Mouse (Mus musculus) urinary bladder, postnatal 36 days (tissue): Measurements from ENCODE around the gene Nos3.

ENCODE experiments used
- DNase-seq, 2 experiments: peaks; one replicate each; pipeline ENCODE4 v3.0.0; 2022; ENCODE audit warnings: low spot score in 2 of 2, mixed read lengths in 1 of 2

Gene Nos3

DNA sequence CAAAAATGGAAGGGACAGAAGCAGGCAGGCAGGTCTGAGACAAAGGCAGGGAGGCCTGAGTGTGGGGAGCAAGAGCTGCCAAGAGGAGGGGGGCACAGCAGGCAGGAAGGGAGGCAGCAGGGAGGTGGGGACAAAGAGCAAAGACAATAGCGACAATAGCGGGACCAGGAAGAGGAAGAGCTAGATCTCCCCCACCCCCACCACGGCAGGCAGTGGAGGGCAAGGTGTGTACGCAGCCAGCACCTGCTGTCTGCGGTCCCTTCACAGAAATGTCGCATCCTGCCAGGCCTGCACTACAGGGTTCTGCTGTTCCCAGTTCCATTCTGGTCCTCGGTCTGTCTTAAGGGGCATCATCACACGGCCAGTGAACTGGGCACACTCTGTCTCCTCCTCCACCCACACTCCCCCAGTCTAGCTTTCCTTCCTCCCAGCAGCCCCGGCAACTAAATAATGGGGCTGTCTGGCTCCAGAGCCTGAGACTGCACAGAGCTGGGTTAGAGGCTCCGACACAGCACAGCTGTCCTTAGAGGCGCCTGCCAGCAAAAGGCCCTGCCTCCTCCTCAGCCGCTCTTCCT is 20.0 kb upstream of the Nos3 start:
- no peak for DNase-seq

DNA sequence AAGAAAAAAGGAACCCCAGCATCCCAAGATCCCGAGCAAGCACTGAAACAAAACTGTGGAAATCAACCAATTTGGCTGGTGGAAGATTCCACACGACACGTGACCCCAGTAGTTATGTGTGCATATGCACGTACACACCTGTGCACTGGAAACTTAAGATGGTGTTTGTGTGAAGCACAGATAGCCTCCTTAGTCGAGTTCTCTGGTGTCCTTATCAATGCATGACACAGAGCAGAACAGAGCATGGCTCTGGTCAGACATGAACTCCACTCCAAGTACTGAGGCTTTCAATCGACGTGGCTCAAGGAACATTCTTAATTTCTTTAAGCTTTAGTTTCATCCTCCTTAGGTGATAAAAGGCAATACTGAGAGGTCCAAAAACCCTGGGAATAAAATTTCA is 18.3 kb upstream of the Nos3 start:
- DNase-seq = no peak

DNA sequence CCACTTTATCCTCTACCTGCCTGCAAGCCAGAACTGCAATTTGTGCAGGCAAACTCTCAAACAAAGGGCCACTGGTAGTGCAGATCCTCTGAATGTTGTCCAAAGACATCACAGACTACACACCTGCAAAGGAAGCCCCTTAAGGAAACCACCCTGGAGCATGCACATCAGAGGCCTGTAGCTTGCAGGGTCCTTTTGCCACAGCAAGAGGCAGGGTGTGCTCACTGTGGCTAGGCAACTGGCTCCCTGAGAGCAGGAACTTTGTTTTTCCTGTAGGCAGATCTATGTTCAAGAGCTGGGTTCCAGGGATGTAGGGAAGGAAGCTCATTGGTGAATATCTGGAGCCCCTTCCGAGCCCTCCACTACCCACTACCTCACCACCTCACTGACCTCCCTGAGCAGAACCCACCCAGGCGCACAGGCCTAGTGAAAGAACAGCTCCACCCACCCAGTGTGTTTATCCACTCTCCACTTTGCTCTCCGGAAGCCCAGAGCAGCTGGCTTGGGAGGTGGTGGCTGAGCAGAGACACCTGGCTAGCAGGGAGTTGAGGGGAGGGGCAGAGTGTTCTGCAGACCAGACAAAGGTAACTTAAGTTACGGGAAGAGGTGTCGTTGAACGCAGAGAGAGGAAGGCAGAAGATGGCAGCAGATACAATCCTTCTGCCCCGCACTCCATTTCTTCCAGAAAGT is 17.3 kb upstream of the Nos3 start:
- DNase-seq = no peak

DNA sequence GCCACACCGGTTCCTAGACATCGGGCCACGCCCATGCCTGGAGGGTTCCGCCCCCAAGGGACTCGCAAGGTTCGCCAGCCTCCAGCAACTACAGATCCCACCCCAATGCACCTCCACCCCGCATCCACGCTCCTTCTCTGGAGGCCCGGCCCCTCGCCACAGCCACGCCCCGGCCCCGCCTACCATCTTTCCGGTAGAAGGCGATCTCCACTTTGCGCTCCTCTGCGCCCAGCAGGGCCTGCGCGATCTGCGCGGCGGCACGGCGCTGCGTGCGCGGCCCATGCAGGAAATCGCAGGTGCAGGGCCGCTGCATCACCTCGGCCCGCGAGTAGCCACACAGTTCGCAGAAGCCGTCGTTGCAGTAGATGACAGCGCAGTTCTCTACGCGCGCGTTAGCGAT is 16.5 kb upstream of the Nos3 start:
- DNase-seq = peak; percentile 53 to 71

DNA sequence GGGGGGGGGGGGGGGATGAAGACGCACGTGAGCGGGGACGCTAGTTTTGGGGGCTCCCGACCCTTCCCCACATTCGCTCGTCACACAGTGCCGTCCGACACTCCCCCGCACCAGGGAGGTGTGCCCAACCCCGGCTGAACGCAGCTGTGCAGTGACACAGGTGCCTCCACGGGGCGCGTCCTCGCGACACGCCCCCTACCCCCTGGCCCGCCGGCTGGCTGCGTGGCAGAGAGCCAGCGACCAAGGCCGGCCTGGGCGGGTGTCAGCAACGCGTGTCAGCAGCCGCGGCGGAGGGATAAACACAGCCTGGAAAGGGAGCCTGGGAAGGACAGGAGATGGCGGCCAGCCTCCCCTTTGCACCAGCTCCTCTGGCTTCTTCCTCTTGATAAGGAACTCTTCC is 16.1 kb upstream of the Nos3 start:
- no peak for DNase-seq

DNA sequence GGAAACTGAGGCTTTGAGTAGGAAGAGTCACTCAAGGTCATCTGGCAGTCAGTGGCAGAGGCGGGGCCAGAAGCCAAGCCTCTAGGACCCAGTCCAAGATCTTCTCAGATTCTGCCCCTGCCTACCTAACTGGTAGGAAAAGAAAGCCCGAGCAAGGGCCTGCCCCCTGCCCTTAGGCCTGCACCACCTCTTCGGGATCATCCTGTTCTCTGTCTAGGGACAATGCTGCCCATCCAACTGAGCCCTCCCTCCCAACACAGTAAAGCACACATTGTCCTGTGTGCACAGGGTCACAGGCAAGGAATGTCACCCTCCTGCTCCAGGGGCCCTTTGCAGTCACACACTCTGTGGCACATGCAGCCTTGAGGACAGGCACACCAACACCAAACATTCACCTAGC is 14.5 kb upstream of the Nos3 start:
- no peak for DNase-seq

DNA sequence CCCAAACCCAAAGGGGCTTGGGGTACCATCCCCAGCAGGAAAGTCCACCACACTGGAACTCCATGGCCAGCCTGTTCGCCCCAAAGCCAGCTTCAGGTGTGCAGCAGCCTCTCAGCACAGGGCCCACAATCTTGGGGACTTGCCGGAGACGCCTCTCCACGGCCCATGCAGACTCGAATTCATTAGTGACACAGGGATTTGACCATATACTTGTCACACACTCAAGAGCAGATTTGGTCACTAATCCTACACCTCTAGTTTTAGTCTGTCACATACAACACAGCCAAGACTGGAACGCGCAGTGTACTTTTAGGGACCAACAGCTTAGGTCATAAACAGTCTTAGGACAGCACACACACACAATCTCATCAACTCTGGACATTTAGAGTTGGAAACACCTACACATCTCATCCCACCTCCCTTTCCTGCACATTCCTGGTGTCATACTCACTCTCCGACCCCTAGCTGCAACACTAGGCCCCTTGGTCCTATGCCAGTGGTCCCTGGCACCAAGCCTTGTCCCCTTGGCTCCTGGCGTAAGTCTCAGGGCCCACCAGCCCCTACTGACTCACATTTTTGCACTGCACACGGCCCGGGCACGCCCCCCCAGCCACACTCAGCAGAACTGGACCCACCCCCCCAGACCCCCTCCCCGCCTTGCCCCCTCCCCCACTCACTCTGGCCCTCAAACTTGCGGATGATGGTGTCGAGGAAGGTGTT is 13.9 kb upstream of the Nos3 start:
- no peak for DNase-seq

DNA sequence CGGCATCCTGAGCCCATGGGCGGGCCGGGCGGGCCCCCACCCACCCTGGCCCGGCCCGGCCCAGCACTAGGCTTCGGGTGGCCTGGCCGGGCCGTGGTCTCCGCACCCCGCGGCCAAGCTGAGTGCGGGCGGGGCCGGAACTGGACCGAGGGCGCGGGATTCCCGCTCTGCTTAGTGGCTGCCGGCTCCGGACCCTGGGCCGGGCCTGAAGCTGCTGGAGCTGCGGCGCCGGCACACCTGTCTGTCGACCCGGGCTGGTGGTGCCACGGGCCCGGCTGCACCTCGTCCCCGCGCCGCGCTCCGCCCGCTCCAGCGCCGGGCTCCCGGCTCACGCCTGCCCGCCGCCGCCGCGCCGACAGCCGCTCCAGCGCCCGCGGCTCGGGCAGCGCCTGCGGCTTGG is 13.3 kb upstream of the Nos3 start, which contains the start of gene Kcnh2:
TSS of gene Kcnh2 (minus strand) at position 327 of the 400 bp plus-strand sequence.
- DNase-seq = no peak

DNA sequence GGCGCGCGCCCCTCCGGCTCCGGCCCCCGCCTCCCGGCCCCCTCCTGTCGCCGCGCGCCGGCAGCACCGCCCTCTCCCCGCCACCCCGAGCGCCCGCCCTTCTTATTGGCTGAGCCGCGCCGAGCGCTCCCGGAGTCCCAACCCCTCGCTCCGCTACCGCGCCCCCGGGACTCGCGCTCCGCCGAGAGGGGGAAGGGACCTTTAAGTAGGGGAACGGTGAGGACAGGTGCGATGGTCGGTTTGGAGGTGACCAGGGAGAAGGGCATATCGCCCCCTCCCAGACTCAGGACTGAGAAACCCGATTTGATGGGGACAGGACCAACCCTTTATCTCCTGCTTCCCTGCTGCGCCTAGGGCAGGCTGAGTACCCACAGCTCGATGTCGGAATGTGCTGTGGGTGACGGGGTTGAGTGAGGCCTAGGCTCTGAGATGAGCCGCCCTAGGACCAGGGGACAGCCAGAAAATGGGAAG is 12.9 kb upstream of the Nos3 start:
- peak in 1 of 2 experiments; percentile 60 for DNase-seq

DNA sequence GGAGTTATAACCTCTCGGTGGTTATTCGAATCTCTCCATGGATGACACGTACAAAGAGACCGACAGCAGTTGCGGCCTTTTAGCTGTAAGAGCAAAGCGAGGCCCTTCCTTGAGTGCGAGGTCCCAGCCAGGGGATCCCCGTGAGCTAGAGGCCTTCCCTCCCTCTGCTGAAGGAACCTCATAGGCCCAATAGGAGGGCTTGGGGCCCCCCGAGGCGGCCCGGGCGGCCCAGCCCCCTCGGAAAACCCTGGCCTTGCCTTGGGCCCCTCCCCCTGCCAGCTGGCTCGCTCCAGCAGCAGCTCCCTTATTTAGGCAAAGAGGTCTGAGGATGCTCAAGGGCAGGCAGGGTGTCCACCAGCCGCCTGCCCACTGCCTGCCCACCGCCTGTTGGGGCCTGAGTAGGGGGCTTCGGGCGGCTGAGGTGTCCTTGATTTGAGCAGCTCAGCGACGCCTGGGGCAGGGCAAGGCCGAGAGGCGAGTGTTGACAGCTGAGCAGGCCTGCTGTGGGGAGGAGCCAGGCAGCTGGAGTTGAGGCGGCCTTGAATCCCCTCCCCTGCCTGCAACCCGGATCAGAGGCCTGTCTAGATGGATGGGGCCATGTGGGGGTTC is 12.3 kb upstream of the Nos3 start:
- DNase-seq = no peak

DNA sequence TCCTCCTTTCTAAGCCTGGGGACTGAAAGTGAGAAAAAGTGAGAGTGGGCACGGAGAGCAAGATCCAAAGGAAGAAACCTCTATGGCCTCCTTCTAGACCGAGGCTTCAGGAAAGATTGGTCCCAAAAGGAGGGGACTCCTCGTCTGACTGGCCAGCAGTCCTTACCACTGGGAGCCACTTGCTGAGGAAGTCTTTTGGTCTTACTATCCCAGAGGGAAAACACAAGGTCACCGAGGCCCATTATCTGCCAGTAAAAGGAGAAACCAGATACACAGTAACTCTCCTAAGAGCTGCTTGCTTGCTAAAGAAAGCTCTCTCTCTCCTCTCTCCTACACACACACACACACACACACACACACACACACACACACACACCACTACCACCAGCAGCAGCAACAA is 11.3 kb upstream of the Nos3 start:
- no peak for DNase-seq

DNA sequence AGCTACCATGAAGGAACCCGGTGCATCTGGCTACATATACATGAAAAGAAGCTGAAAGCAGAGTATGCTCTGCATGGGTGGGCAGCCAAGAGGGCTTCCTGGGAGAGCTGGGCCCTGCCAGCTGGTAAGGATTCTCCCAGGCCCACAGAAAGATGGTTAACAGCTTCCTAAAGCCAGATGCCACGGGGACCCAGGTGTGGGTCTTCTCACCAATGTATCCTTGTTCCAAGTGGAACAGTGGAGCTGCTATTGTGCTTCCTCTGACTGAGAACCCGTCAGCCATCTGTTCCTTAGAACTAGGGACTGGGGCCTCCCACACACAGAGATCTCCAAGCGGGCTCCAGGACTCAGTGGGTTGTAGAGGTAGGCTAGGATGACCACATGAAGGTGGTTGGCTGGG is 7.8 kb upstream of the Nos3 start:
- DNase-seq = no peak

DNA sequence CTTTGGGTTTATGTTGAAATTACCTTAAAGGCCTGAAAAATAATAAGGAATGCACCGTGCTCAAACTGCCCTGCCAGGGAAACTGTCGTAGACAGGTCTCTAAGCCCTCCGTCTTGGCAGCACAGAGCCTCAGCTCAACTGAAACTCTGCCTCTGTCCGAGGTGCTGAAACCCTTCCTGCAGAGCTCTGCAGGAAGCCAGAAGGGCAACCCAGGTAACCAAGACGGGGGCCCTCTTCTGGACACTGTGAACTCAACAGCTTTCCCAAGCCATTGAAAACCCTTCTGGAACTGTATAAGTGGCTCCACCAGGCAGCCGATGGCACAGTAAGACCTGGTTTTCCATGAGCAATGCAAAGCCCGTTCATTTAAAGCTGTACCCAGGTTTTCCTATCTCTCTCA is 7.1 kb upstream of the Nos3 start:
- peak; percentile 35 to 61 for DNase-seq

DNA sequence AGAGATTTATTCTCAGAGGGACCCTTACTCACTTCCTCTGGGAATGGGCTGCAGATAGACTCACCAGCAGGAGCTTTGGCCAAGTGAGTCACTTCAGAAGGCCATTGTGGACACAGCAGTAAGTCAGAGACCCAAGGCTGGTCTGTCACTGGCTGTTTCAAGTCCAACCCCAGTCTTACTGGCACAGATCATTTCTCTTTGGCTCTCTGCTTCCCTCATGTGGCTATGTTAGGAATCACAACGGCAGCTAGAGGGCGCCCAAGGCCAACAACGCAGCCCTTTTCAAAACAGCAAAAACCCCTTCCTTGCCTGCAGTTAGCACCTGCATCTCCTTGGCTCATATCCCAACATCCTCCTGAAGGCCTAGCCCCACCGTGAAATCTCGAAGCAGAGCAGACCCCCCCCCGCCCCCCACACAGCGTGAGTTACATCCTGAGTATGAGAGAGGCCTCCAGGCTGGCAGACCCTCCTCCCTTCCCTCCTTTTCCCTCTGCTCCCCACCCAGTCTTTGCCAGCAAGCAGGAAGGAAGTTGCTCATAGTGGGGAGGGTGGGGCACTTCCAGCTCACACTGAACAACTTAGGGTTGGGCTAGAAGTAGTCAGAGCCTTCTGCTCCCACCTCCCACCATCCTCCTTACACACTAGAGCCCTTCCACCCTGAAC is 3.7 kb upstream of the Nos3 start:
- peak; percentile 76 to 81 for DNase-seq

DNA sequence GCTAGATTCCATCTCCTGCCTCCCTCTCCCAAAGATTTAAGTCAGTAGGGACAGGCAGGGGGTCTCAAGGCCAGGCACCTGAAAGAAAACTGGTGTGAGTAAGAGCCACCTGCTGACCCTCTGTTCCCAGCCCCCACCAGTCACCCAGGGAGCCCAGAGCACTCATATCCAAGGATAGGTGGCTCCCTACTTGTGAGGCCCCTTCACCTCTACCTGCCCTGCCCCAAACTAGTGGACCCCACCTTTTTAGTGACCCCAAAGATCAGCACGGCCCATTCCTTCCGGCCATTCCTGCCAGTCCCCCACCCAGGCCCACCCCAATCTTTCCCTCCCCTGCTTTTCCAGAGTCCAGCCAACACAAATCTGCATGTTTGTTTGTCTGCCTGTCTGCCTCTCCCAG is 1.1 kb upstream of the Nos3 start:
- no peak for DNase-seq

DNA sequence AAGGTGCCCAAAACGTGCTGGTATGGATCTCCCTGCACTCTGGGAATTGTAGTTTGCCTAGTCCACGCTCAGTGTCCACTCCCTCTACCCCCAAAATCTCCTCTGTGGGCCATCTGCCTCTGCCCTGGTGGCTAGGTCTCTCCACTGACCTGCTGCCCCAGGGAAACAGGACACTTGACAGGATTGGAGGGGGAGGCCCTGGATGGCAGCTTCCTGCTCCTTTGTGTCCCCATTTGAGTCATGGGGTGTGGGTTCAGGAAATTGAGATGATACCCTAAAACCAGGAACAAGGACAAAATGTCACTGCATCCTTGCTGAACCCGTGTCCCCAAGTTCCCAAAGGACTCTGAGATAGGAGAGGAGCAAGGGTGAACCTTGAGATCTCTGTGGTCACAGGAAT is 549 bp upstream of the Nos3 start:
- DNase-seq = no peak

DNA sequence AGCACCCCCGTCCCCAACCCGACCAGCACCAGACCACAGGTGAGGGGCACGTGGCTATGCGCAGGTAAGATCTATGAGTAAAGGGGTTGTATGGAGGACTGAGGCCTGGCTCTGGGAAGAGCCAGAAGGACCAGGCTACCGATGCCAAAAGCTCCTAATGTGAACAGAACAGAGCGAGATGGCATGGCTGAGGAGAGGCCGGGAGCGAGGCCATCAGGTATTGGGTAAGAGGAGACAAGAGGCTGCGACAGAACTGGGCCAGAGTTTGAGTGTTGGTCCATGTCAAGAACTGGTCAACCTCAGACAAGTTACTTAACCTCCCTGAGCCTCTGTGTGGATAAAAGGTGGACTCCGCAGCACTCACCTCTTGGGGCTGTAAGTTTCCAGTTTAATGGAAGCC is 353 bp downstream of the Nos3 start:
- peak in 1 of 2 experiments; percentile 41 for DNase-seq

DNA sequence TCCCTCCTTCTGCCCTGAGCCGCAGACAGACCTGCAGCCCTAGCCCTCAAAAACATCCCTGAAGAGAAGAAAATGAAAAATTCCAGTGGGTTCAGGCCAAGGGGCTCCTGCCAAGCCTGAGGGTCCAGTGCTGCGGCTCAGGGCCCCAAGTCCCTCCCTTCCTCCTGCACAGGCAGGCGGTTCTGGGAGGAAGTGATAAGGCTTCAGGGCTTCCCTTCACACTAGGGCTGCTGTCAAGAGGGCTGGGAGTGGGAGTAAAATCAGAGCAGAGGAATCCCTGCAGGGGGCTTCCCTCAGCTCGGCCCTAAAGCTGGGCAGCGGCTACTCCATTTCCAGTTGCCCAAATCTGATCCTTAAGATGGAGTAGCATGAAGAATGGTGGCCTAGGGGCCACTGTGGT is 918 bp downstream of the Nos3 start:
- DNase-seq = no peak

DNA sequence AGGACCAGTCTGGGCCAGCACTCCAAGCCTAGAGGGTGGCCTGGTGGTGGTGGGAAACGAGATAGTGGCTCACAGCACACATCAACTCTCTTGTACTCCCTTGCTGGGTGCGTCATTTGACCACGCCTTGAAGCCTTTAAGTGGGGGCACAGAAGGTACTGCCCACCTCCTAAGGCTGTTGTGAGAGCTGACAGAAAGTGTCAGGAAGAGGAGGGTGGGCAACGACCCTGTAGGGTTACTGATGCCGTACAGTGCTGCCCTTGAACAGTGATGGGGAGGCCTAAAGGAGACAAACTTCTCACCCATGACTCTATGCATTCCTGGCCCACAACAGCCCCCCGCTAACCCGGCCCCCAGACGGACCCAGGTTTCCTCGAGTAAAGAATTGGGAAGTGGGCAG is 1.8 kb downstream of the Nos3 start:
- DNase-seq = no peak

DNA sequence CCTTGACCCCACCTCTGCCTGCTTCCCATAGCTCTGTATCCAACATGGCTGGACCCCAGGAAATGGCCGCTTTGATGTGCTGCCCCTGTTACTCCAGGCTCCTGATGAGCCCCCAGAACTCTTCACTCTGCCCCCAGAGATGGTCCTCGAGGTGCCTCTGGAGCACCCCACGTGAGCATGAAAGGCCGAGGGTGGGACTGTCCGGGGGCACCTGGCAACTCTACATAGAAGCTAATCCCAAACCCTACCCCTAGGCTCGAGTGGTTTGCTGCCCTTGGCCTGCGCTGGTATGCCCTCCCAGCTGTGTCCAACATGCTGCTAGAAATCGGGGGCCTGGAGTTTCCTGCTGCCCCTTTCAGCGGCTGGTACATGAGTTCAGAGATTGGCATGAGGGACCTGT is 5.2 kb downstream of the Nos3 start:
- DNase-seq = no peak

DNA sequence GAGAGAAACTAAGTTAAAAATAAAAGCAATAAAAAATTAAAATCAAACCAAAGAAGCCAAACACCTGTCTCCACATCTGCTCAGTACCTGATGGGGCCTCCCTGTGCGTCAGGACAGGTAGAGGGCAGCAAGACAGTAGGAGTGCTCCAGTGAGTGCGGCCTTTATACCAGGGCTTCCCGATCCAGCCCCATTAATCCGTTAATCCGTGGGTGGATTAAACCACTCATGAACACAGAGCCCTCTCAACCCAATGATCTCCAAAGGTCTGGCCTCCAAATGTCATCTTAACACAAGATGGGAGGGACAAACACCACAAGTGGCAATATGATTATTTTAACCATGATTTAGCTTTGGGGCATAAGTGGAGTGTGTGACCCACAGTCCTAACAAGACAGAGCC is 9.2 kb downstream of the Nos3 start:
- no peak for DNase-seq

DNA sequence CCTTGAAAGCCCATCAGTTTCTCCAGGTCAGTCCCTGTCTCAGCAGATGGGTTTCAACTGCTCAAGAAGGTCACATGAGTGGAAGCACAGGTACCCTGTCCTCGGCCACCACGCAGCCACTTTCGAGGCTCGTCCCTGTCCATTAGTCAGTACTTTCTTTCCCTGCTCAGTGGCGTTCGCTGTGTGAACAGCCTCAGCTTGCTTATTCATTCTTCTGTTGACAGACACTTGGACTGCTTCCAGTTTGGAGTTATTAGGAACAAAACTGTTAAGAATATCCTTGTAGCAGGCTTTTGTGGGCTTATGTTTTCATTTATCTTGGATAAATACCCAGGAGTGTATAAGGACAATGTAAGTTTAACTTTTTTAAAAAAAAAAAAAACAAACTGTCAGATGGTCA is 9.6 kb downstream of the Nos3 start:
- no peak for DNase-seq
